Mouse (Mus musculus): ENCODE data around the gene Ifitm5.

- TF ChIP-seq CTCF (IDR thresholded peaks at IDR 0.05; ENCODE audit: borderline replicate concordance, insufficient read depth, low read depth, low read length): no peak
- TF ChIP-seq POLR2A (IDR thresholded peaks at IDR 0.05; ENCODE audit: borderline replicate concordance, insufficient read depth, low read length): no peak
Observed at GRCm38 (mm10) chr7:140927181-140927580, 22.9 kb downstream of the Ifitm5 start.
